Mouse (Mus musculus): ENCODE measurements at regions not wholly inside any gene's neighbourhood (a gene's known extent, or its start where the extent isn't known, plus 50 kb on each side); places are given as distances from the start of the nearest gene placed in this dataset.

- no peak for TF ChIP-seq CTCF (IDR thresholded peaks at IDR 0.05; ENCODE audit: extremely low read depth, insufficient read depth, low read length)
- TF ChIP-seq POLR2A (IDR thresholded peaks at IDR 0.05; ENCODE audit: extremely low read depth, insufficient read depth, low read length) = no peak
These were observed 133.0 kb downstream of the Katnal1 start for GRCm38 (mm10) chr5:148796072-148796471.
